Mouse (Mus musculus) MEL (cell line): ENCODE results near the gene Wipf1. TPM values are rescaled to one million over a fixed set of nuclear protein-coding genes. Genes with fewer than 3 reads are reported as not detected.
A peak's percentile ranks its signal among the peaks of the same experiment; 100 is the strongest.

Experiments used
- DNase-seq: peaks from one replicate; pipeline ENCODE4 v3.0.0; 2011; ENCODE audit warnings: low read depth, low spot score
- H3K27ac ChIP-seq: 2 replicates; pipeline ENCODE4 v1.5.1; 2012; ENCODE audit warnings: low read depth, mild to moderate bottlenecking, control low read depth, low read length, moderate library complexity; ENCODE audit not compliant: control insufficient read depth
- H3K27me3 ChIP-seq, 2 experiments: fragments of 150-350 bp in 1 of 2; sonication (generic) in 1 of 2; 2 replicates each; pipeline ENCODE4 v1.6.1; 2012; ENCODE audit warnings: low read length in 2 of 2, mild to moderate bottlenecking in 2 of 2, improper control_type of control experiment in 1 of 2, moderate library complexity in 1 of 2; ENCODE audit not compliant: insufficient read depth in 2 of 2, control insufficient read depth in 1 of 2
- H3K36me3 ChIP-seq, 2 experiments: 2 replicates each; pipeline ENCODE4 v1.6.1; 2012 to 2014; ENCODE audit warnings: low read length in 2 of 2, improper control_type of control experiment in 1 of 2, inconsistent platforms in 1 of 2, mild to moderate bottlenecking in 1 of 2; ENCODE audit not compliant: insufficient read depth in 2 of 2, control insufficient read depth in 1 of 2
- H3K4me1 ChIP-seq, 2 experiments: fragments of 150-350 bp in 1 of 2; sonication (generic) in 1 of 2; 2 replicates each; pipeline ENCODE4 v1.6.1; 2012; ENCODE audit warnings: low read length in 2 of 2, improper control_type of control experiment in 1 of 2, mild to moderate bottlenecking in 1 of 2; ENCODE audit not compliant: insufficient read depth in 2 of 2, control insufficient read depth in 1 of 2
- H3K4me3 ChIP-seq, 2 experiments: fragments of 150-350 bp in 1 of 2; sonication (generic) in 1 of 2; 2 replicates each; pipeline ENCODE4 v1.5.1; 2012; ENCODE audit warnings: low read depth in 2 of 2, low read length in 2 of 2, mild to moderate bottlenecking in 2 of 2, moderate library complexity in 2 of 2, control low read depth in 1 of 2, improper control_type of control experiment in 1 of 2; ENCODE audit not compliant: control insufficient read depth in 1 of 2, insufficient read depth in 1 of 2
- H3K79me2 ChIP-seq: 2 replicates; pipeline ENCODE4 v1.6.1; 2012; ENCODE audit warnings: mild to moderate bottlenecking, low read length, moderate library complexity; ENCODE audit not compliant: control insufficient read depth, poor library complexity, insufficient read depth
- H3K9ac ChIP-seq: 2 replicates; pipeline ENCODE4 v1.6.1; 2012; ENCODE audit warnings: low read depth, mild to moderate bottlenecking, control low read depth, low read length, moderate library complexity; ENCODE audit not compliant: control insufficient read depth, poor library complexity, severe bottlenecking
- H3K9me3 ChIP-seq: fragments of 150-350 bp; sonication (generic); replicated peaks from 2 replicates; pipeline ENCODE4 v1.6.1; 2012; ENCODE audit warnings: mild to moderate bottlenecking, low read length, improper control_type of control experiment, moderate library complexity; ENCODE audit not compliant: insufficient read depth
- BHLHE40 ChIP-seq: IDR thresholded peaks from 2 replicates; pipeline ENCODE4 v1.6.1; 2012; ENCODE audit warnings: low read depth, mild to moderate bottlenecking, inconsistent platforms, low read length, improper control_type of control experiment, borderline replicate concordance
- CHD1 ChIP-seq: IDR thresholded peaks from 2 replicates; pipeline ENCODE4 v1.6.1; 2012; ENCODE audit warnings: low read depth, mild to moderate bottlenecking, inconsistent platforms, low read length, improper control_type of control experiment
- CHD2 ChIP-seq: IDR thresholded peaks from 2 replicates; pipeline ENCODE4 v1.6.1; 2011; ENCODE audit warnings: low read length, improper control_type of control experiment
- CTCF ChIP-seq, 3 experiments: IDR thresholded peaks in 2 of 3; conservative IDR thresholded peaks in 1 of 3; 2 replicates each; pipeline ENCODE4 v1.5.1; 2011 to 2012; ENCODE audit warnings: low read length in 3 of 3, low read depth in 2 of 3, mild to moderate bottlenecking in 2 of 3, improper control_type of control experiment in 1 of 3, inconsistent platforms in 1 of 3, mixed read lengths in 1 of 3, moderate library complexity in 1 of 3; ENCODE audit not compliant: control insufficient read depth in 1 of 3, insufficient read depth in 1 of 3, poor library complexity in 1 of 3, severe bottlenecking in 1 of 3
- ELF1 ChIP-seq: IDR thresholded peaks from 2 replicates; pipeline ENCODE4 v1.6.1; 2014; ENCODE audit warnings: low read depth, mild to moderate bottlenecking, inconsistent platforms, low read length, improper control_type of control experiment, moderate library complexity
- EP300 ChIP-seq, 2 experiments: IDR thresholded peaks; 2 replicates each; pipeline ENCODE4 v1.6.1; 2011; ENCODE audit warnings: improper control_type of control experiment in 2 of 2, low read length in 2 of 2, low read depth in 1 of 2, mild to moderate bottlenecking in 1 of 2
- GABPA ChIP-seq: IDR thresholded peaks from 2 replicates; pipeline ENCODE4 v1.6.1; 2012; ENCODE audit warnings: low read depth, mild to moderate bottlenecking, inconsistent platforms, low read length, improper control_type of control experiment, moderate library complexity
- HCFC1 ChIP-seq: IDR thresholded peaks from 2 replicates; pipeline ENCODE4 v1.6.1; 2012; ENCODE audit warnings: low read depth, mild to moderate bottlenecking, inconsistent platforms, low read length, improper control_type of control experiment, moderate library complexity
- JUND ChIP-seq: IDR thresholded peaks from 2 replicates; pipeline ENCODE4 v1.6.1; 2011; ENCODE audit warnings: low read depth, mild to moderate bottlenecking, improper control_type of control experiment, low read length
- KAT2A ChIP-seq: conservative IDR thresholded peaks from 2 replicates; pipeline ENCODE4 v1.6.1; 2012; ENCODE audit warnings: low read depth, low read length, improper control_type of control experiment, inconsistent platforms
- MAFK ChIP-seq: IDR thresholded peaks from 2 replicates; pipeline ENCODE4 v1.6.1; 2011; ENCODE audit warnings: low read depth, mild to moderate bottlenecking, low read length, improper control_type of control experiment, borderline replicate concordance
- MAX ChIP-seq: IDR thresholded peaks from 2 replicates; pipeline ENCODE4 v1.6.1; 2011; ENCODE audit warnings: low read length, improper control_type of control experiment
- MEF2A ChIP-seq: IDR thresholded peaks from 2 replicates; pipeline ENCODE4 v1.6.1; 2014; ENCODE audit warnings: low read depth, mild to moderate bottlenecking, inconsistent platforms, low read length, improper control_type of control experiment; ENCODE audit not compliant: poor library complexity, insufficient replicate concordance, severe bottlenecking; ENCODE audit errors: extremely low read depth
- MYB ChIP-seq: IDR thresholded peaks from 2 replicates; pipeline ENCODE4 v1.6.1; 2011; ENCODE audit warnings: mild to moderate bottlenecking, low read depth, low read length, improper control_type of control experiment
- MYC ChIP-seq: IDR thresholded peaks from 2 replicates; pipeline ENCODE4 v1.6.1; 2011; ENCODE audit warnings: low read depth, mild to moderate bottlenecking, low read length, improper control_type of control experiment, moderate library complexity
- NELFE ChIP-seq: IDR thresholded peaks from 2 replicates; pipeline ENCODE4 v1.6.1; 2011; ENCODE audit warnings: low read depth, low read length, improper control_type of control experiment
- NRF1 ChIP-seq: IDR thresholded peaks from 2 replicates; pipeline ENCODE4 v1.6.1; 2014; ENCODE audit warnings: low read depth, mild to moderate bottlenecking, inconsistent platforms, low read length, improper control_type of control experiment, moderate library complexity; ENCODE audit not compliant: poor library complexity, insufficient read depth, severe bottlenecking
- POLR2A ChIP-seq, 2 experiments: IDR thresholded peaks; 2 replicates each; pipeline ENCODE4 v1.6.1; 2011 to 2012; ENCODE audit warnings: low read length in 2 of 2, mild to moderate bottlenecking in 2 of 2, control low read depth in 1 of 2, improper control_type of control experiment in 1 of 2, low read depth in 1 of 2, moderate library complexity in 1 of 2; ENCODE audit not compliant: control insufficient read depth in 1 of 2, insufficient read depth in 1 of 2, poor library complexity in 1 of 2
- POLR2AphosphoS5 ChIP-seq: IDR thresholded peaks from 2 replicates; pipeline ENCODE4 v1.6.1; 2012; ENCODE audit warnings: low read depth, borderline replicate concordance, mild to moderate bottlenecking, inconsistent platforms, low read length, moderate library complexity, mixed read lengths
- RAD21 ChIP-seq: IDR thresholded peaks from 2 replicates; pipeline ENCODE4 v1.6.1; 2011; ENCODE audit warnings: mild to moderate bottlenecking, low read depth, low read length, improper control_type of control experiment
- SMC3 ChIP-seq: IDR thresholded peaks from 2 replicates; pipeline ENCODE4 v1.6.1; 2011; ENCODE audit warnings: low read depth, low read length, improper control_type of control experiment
- TCF12 ChIP-seq: IDR thresholded peaks from 2 replicates; pipeline ENCODE4 v1.6.1; 2014; ENCODE audit warnings: low read depth, mild to moderate bottlenecking, inconsistent platforms, low read length, improper control_type of control experiment, moderate library complexity
- ZC3H11A ChIP-seq: IDR thresholded peaks from 2 replicates; pipeline ENCODE4 v1.6.1; 2012; ENCODE audit warnings: low read depth, mild to moderate bottlenecking, inconsistent platforms, low read length, improper control_type of control experiment
- ZKSCAN1 ChIP-seq: IDR thresholded peaks from 2 replicates; pipeline ENCODE4 v1.6.1; 2012; ENCODE audit warnings: low read depth, mild to moderate bottlenecking, inconsistent platforms, low read length, improper control_type of control experiment, moderate library complexity
- polyA plus RNA-seq, 2 experiments: library from polyadenylated mRNA; stranded (reverse) in 1 of 2; unstranded in 1 of 2; fragments of >175 nt in 1 of 2; fragments of >200 nt in 1 of 2; gene quantifications; 2 replicates each; pipeline versions ENCODE4 v1.2.1 to v1.2.4; 2012; ENCODE audit warnings: low replicate concordance in 2 of 2, low read depth in 1 of 2; ENCODE audit not compliant: insufficient read length in 2 of 2, insufficient read depth in 1 of 2, missing spikeins in 1 of 2
- total RNA-seq: library from RNA; depleted of rRNA; stranded (reverse); fragments of 300-350 nt; gene quantifications from 2 replicates; pipeline ENCODE4 v1.2.3, GENCODE M21; 2012

The Wipf1 gene
- total and polyA plus RNA-seq, 3 experiments, result 5.2 to 83.9 (median 27.1) TPM

- no peak for TF ChIP-seq KAT2A
- TF ChIP-seq MAFK, result no peak
- TF ChIP-seq ZC3H11A, result peak; percentile 58
- peak; percentile 62 for TF ChIP-seq SMC3
- TF ChIP-seq EP300 (IDR thresholded peaks at IDR 0.05; ENCODE audit: low read depth in 1 of 2, low read length in 2 of 2), result no peak
- TF ChIP-seq TCF12, result no peak
- no peak for TF ChIP-seq MYC
- no peak for TF ChIP-seq ELF1
- TF ChIP-seq MYB, result no peak
- no peak for TF ChIP-seq NELFE
- peak; percentile 71 for TF ChIP-seq RAD21
- TF ChIP-seq BHLHE40, result no peak
- no peak for TF ChIP-seq MAX
- no peak for TF ChIP-seq ZKSCAN1
- TF ChIP-seq CTCF (IDR thresholded peaks at IDR 0.05 in 2 of 3, conservative IDR thresholded peaks at IDR 0.05 in 1 of 3; ENCODE audit: control insufficient read depth in 1 of 3, insufficient read depth in 1 of 3, low read depth in 2 of 3, low read length in 3 of 3, poor library complexity in 1 of 3, severe bottlenecking in 1 of 3), result peak in 2 of 3 experiments; percentile 13 to 56; a peak in 2 of 6 replicates
- TF ChIP-seq HCFC1, result no peak
- TF ChIP-seq JUND, result no peak
- TF ChIP-seq GABPA, result no peak
- Histone ChIP-seq H3K9me3 (no peaks in the 10 kb centered on the region), H3K79me2 (no peaks in the 10 kb centered on the region), H3K27me3 (peaks cover 0 to 2% of the 10 kb centered on the region in 2 experiments; a peak in 2 of 4 replicates), H3K36me3 (no peaks in the 10 kb centered on the region), H3K27ac (no peak overlapping the region), H3K4me1 (no peaks in the 10 kb centered on the region), H3K4me3 (no peak overlapping the region), H3K9ac (no peak overlapping the region)
- peak; percentile 14 for DNase-seq
Observed at GRCm38 (mm10) chr2:73403385-73404013, 126.0 kb downstream of the Wipf1 start.

GRCm38 (mm10) chr2:73401689-73402088 is 127.8 kb downstream of the Wipf1 start:
- H3K4me1 ChIP-seq, result no peaks in the 10 kb centered on the region
- H3K9me3 ChIP-seq, result no peaks in the 10 kb centered on the region
- TF ChIP-seq GABPA (no peak), CHD2 (no peak), NRF1 (no peak), POLR2AphosphoS5 (no peak), EP300 (IDR thresholded peaks at IDR 0.05; ENCODE audit: low read depth in 1 of 2, low read length in 2 of 2) (no peak), CHD1 (no peak), NELFE (no peak), MYB (no peak), MEF2A (no peak), MAX (no peak), POLR2A (IDR thresholded peaks at IDR 0.05; ENCODE audit: control insufficient read depth in 1 of 2, insufficient read depth in 1 of 2, low read depth in 1 of 2, low read length in 2 of 2, poor library complexity in 1 of 2) (no peak)
- TF ChIP-seq, all 39 proteins: peak for 0
- H3K79me2 ChIP-seq, result no peaks in the 10 kb centered on the region
- H3K9ac ChIP-seq, result no peak overlapping the region
- no peaks in the 10 kb centered on the region for H3K36me3 ChIP-seq
- no peak for DNase-seq
- peaks cover 0 to 2% of the 10 kb centered on the region in 2 experiments; a peak in 2 of 4 replicates for H3K27me3 ChIP-seq
- no peak overlapping the region for H3K4me3 ChIP-seq
- H3K27ac ChIP-seq, result no peak overlapping the region
